Mouse (Mus musculus) MEL (cell line): ENCODE measurements around the gene Dgkz. TPM values are rescaled to one million over a fixed set of nuclear protein-coding genes. Genes with fewer than 3 reads are reported as not detected.

Source experiments
- DNase-seq: peaks from one replicate; pipeline ENCODE4 v3.0.0; 2011; ENCODE audit warnings: low read depth, low spot score
- H3K27ac ChIP-seq: 2 replicates; pipeline ENCODE4 v1.5.1; 2012; ENCODE audit warnings: low read depth, mild to moderate bottlenecking, control low read depth, low read length, moderate library complexity; ENCODE audit not compliant: control insufficient read depth
- H3K27me3 ChIP-seq, 2 experiments: fragments of 150-350 bp in 1 of 2; sonication (generic) in 1 of 2; 2 replicates each; pipeline ENCODE4 v1.6.1; 2012; ENCODE audit warnings: low read length in 2 of 2, mild to moderate bottlenecking in 2 of 2, improper control_type of control experiment in 1 of 2, moderate library complexity in 1 of 2; ENCODE audit not compliant: insufficient read depth in 2 of 2, control insufficient read depth in 1 of 2
- H3K36me3 ChIP-seq, 2 experiments: 2 replicates each; pipeline ENCODE4 v1.6.1; 2012 to 2014; ENCODE audit warnings: low read length in 2 of 2, improper control_type of control experiment in 1 of 2, inconsistent platforms in 1 of 2, mild to moderate bottlenecking in 1 of 2; ENCODE audit not compliant: insufficient read depth in 2 of 2, control insufficient read depth in 1 of 2
- H3K4me1 ChIP-seq, 2 experiments: fragments of 150-350 bp in 1 of 2; sonication (generic) in 1 of 2; 2 replicates each; pipeline ENCODE4 v1.6.1; 2012; ENCODE audit warnings: low read length in 2 of 2, improper control_type of control experiment in 1 of 2, mild to moderate bottlenecking in 1 of 2; ENCODE audit not compliant: insufficient read depth in 2 of 2, control insufficient read depth in 1 of 2
- H3K4me3 ChIP-seq, 2 experiments: fragments of 150-350 bp in 1 of 2; sonication (generic) in 1 of 2; 2 replicates each; pipeline ENCODE4 v1.5.1; 2012; ENCODE audit warnings: low read depth in 2 of 2, low read length in 2 of 2, mild to moderate bottlenecking in 2 of 2, moderate library complexity in 2 of 2, control low read depth in 1 of 2, improper control_type of control experiment in 1 of 2; ENCODE audit not compliant: control insufficient read depth in 1 of 2, insufficient read depth in 1 of 2
- H3K79me2 ChIP-seq: 2 replicates; pipeline ENCODE4 v1.6.1; 2012; ENCODE audit warnings: mild to moderate bottlenecking, low read length, moderate library complexity; ENCODE audit not compliant: control insufficient read depth, poor library complexity, insufficient read depth
- H3K9ac ChIP-seq: 2 replicates; pipeline ENCODE4 v1.6.1; 2012; ENCODE audit warnings: low read depth, mild to moderate bottlenecking, control low read depth, low read length, moderate library complexity; ENCODE audit not compliant: control insufficient read depth, poor library complexity, severe bottlenecking
- H3K9me3 ChIP-seq: fragments of 150-350 bp; sonication (generic); replicated peaks from 2 replicates; pipeline ENCODE4 v1.6.1; 2012; ENCODE audit warnings: mild to moderate bottlenecking, low read length, improper control_type of control experiment, moderate library complexity; ENCODE audit not compliant: insufficient read depth
- BHLHE40 ChIP-seq: IDR thresholded peaks from 2 replicates; pipeline ENCODE4 v1.6.1; 2012; ENCODE audit warnings: low read depth, mild to moderate bottlenecking, inconsistent platforms, low read length, improper control_type of control experiment, borderline replicate concordance
- CHD1 ChIP-seq: IDR thresholded peaks from 2 replicates; pipeline ENCODE4 v1.6.1; 2012; ENCODE audit warnings: low read depth, mild to moderate bottlenecking, inconsistent platforms, low read length, improper control_type of control experiment
- E2F4 ChIP-seq: IDR thresholded peaks from 2 replicates; pipeline ENCODE4 v1.6.1; 2011; ENCODE audit warnings: low read depth, low read length, improper control_type of control experiment, borderline replicate concordance
- ELF1 ChIP-seq: IDR thresholded peaks from 2 replicates; pipeline ENCODE4 v1.6.1; 2014; ENCODE audit warnings: low read depth, mild to moderate bottlenecking, inconsistent platforms, low read length, improper control_type of control experiment, moderate library complexity
- EP300 ChIP-seq, 2 experiments: IDR thresholded peaks; 2 replicates each; pipeline ENCODE4 v1.6.1; 2011; ENCODE audit warnings: improper control_type of control experiment in 2 of 2, low read length in 2 of 2, low read depth in 1 of 2, mild to moderate bottlenecking in 1 of 2
- ETS1 ChIP-seq: IDR thresholded peaks from 2 replicates; pipeline ENCODE4 v1.6.1; 2012; ENCODE audit warnings: low read depth, mild to moderate bottlenecking, inconsistent platforms, low read length, improper control_type of control experiment, moderate library complexity
- GABPA ChIP-seq: IDR thresholded peaks from 2 replicates; pipeline ENCODE4 v1.6.1; 2012; ENCODE audit warnings: low read depth, mild to moderate bottlenecking, inconsistent platforms, low read length, improper control_type of control experiment, moderate library complexity
- HCFC1 ChIP-seq: IDR thresholded peaks from 2 replicates; pipeline ENCODE4 v1.6.1; 2012; ENCODE audit warnings: low read depth, mild to moderate bottlenecking, inconsistent platforms, low read length, improper control_type of control experiment, moderate library complexity
- JUND ChIP-seq: IDR thresholded peaks from 2 replicates; pipeline ENCODE4 v1.6.1; 2011; ENCODE audit warnings: low read depth, mild to moderate bottlenecking, improper control_type of control experiment, low read length
- MAFK ChIP-seq: IDR thresholded peaks from 2 replicates; pipeline ENCODE4 v1.6.1; 2011; ENCODE audit warnings: low read depth, mild to moderate bottlenecking, low read length, improper control_type of control experiment, borderline replicate concordance
- MAX ChIP-seq: IDR thresholded peaks from 2 replicates; pipeline ENCODE4 v1.6.1; 2011; ENCODE audit warnings: low read length, improper control_type of control experiment
- MEF2A ChIP-seq: IDR thresholded peaks from 2 replicates; pipeline ENCODE4 v1.6.1; 2014; ENCODE audit warnings: low read depth, mild to moderate bottlenecking, inconsistent platforms, low read length, improper control_type of control experiment; ENCODE audit not compliant: poor library complexity, insufficient replicate concordance, severe bottlenecking; ENCODE audit errors: extremely low read depth
- MXI1 ChIP-seq: IDR thresholded peaks from 2 replicates; pipeline ENCODE4 v1.6.1; 2011; ENCODE audit warnings: mild to moderate bottlenecking, low read depth, low read length, improper control_type of control experiment
- MYB ChIP-seq: IDR thresholded peaks from 2 replicates; pipeline ENCODE4 v1.6.1; 2011; ENCODE audit warnings: mild to moderate bottlenecking, low read depth, low read length, improper control_type of control experiment
- MYC ChIP-seq: IDR thresholded peaks from 2 replicates; pipeline ENCODE4 v1.6.1; 2011; ENCODE audit warnings: low read depth, mild to moderate bottlenecking, low read length, improper control_type of control experiment, moderate library complexity
- NELFE ChIP-seq: IDR thresholded peaks from 2 replicates; pipeline ENCODE4 v1.6.1; 2011; ENCODE audit warnings: low read depth, low read length, improper control_type of control experiment
- POLR2A ChIP-seq, 2 experiments: IDR thresholded peaks; 2 replicates each; pipeline ENCODE4 v1.6.1; 2011 to 2012; ENCODE audit warnings: low read length in 2 of 2, mild to moderate bottlenecking in 2 of 2, control low read depth in 1 of 2, improper control_type of control experiment in 1 of 2, low read depth in 1 of 2, moderate library complexity in 1 of 2; ENCODE audit not compliant: control insufficient read depth in 1 of 2, insufficient read depth in 1 of 2, poor library complexity in 1 of 2
- POLR2AphosphoS5 ChIP-seq: IDR thresholded peaks from 2 replicates; pipeline ENCODE4 v1.6.1; 2012; ENCODE audit warnings: low read depth, borderline replicate concordance, mild to moderate bottlenecking, inconsistent platforms, low read length, moderate library complexity, mixed read lengths
- RAD21 ChIP-seq: IDR thresholded peaks from 2 replicates; pipeline ENCODE4 v1.6.1; 2011; ENCODE audit warnings: mild to moderate bottlenecking, low read depth, low read length, improper control_type of control experiment
- RCOR1 ChIP-seq: IDR thresholded peaks from 2 replicates; pipeline ENCODE4 v1.6.1; 2012; ENCODE audit warnings: low read depth, mild to moderate bottlenecking, inconsistent platforms, low read length, improper control_type of control experiment
- SIN3A ChIP-seq: IDR thresholded peaks from 2 replicates; pipeline ENCODE4 v1.6.1; 2012; ENCODE audit warnings: low read length, improper control_type of control experiment, inconsistent platforms
- TAL1 ChIP-seq: IDR thresholded peaks from 2 replicates; pipeline ENCODE4 v1.6.1; 2012; ENCODE audit warnings: mild to moderate bottlenecking, inconsistent platforms, low read length, moderate library complexity, mixed read lengths
- TBP ChIP-seq: IDR thresholded peaks from 2 replicates; pipeline ENCODE4 v1.8.0; 2011; ENCODE audit warnings: low read depth, low read length, improper control_type of control experiment
- TCF12 ChIP-seq: IDR thresholded peaks from 2 replicates; pipeline ENCODE4 v1.6.1; 2014; ENCODE audit warnings: low read depth, mild to moderate bottlenecking, inconsistent platforms, low read length, improper control_type of control experiment, moderate library complexity
- UBTF ChIP-seq: IDR thresholded peaks from 2 replicates; pipeline ENCODE4 v1.6.1; 2012; ENCODE audit warnings: low read depth, mild to moderate bottlenecking, inconsistent platforms, low read length, improper control_type of control experiment, moderate library complexity, borderline replicate concordance; ENCODE audit not compliant: insufficient read depth
- USF1 ChIP-seq: IDR thresholded peaks from 2 replicates; pipeline ENCODE4 v1.6.1; 2014; ENCODE audit warnings: low read depth, mild to moderate bottlenecking, inconsistent platforms, low read length, improper control_type of control experiment, moderate library complexity
- ZC3H11A ChIP-seq: IDR thresholded peaks from 2 replicates; pipeline ENCODE4 v1.6.1; 2012; ENCODE audit warnings: low read depth, mild to moderate bottlenecking, inconsistent platforms, low read length, improper control_type of control experiment
- ZKSCAN1 ChIP-seq: IDR thresholded peaks from 2 replicates; pipeline ENCODE4 v1.6.1; 2012; ENCODE audit warnings: low read depth, mild to moderate bottlenecking, inconsistent platforms, low read length, improper control_type of control experiment, moderate library complexity
- ZMIZ1 ChIP-seq: IDR thresholded peaks from 2 replicates; pipeline ENCODE4 v1.6.1; 2012; ENCODE audit warnings: low read depth, mild to moderate bottlenecking, inconsistent platforms, low read length, improper control_type of control experiment, moderate library complexity
- ZNF384 ChIP-seq: IDR thresholded peaks from 2 replicates; pipeline ENCODE4 v1.6.1; 2012; ENCODE audit warnings: low read depth, mild to moderate bottlenecking, inconsistent platforms, low read length, improper control_type of control experiment
- polyA plus RNA-seq, 2 experiments: library from polyadenylated mRNA; stranded (reverse) in 1 of 2; unstranded in 1 of 2; fragments of >175 nt in 1 of 2; fragments of >200 nt in 1 of 2; gene quantifications; 2 replicates each; pipeline versions ENCODE4 v1.2.1 to v1.2.4; 2012; ENCODE audit warnings: low replicate concordance in 2 of 2, low read depth in 1 of 2; ENCODE audit not compliant: insufficient read length in 2 of 2, insufficient read depth in 1 of 2, missing spikeins in 1 of 2
- total RNA-seq: library from RNA; depleted of rRNA; stranded (reverse); fragments of 300-350 nt; gene quantifications from 2 replicates; pipeline ENCODE4 v1.2.3, GENCODE M21; 2012

Gene Dgkz
- total and polyA plus RNA-seq, 3 experiments: 65.6 to 165 TPM; not detected in 1

DNA sequence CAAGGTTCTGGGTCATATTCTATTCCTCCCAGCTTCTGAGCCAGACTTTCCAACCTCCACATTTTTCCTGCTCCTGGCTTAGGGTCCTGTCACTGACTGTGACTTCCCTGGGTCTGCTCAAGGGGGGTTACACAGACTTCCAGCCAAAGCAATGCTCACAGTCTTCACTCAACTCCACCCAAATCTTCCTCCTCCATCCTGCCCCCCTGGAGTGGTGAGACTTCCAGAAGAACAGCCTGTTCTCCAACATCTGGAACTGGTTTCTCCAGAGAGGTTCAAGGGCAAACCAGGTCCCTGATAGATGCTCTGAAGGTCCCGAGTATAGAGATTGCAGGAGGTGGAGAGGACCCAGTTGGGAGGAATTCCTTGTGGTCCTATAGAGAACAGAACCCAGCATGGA is 41.8 kb upstream of the Dgkz start:
- Histone ChIP-seq H3K4me1 (no peaks in the 10 kb centered on the region), H3K79me2 (no peaks in the 10 kb centered on the region), H3K27ac (no peak overlapping the region), H3K9ac (no peak overlapping the region), H3K4me3 (no peak overlapping the region), H3K9me3 (no peaks in the 10 kb centered on the region), H3K27me3 (no peaks in the 10 kb centered on the region), H3K36me3 (no peaks in the 10 kb centered on the region)
- DNase-seq: no peak
- TF ChIP-seq RAD21 (no peak), JUND (no peak), TCF12 (no peak), HCFC1 (no peak), RCOR1 (no peak), TAL1 (no peak), MXI1 (no peak), EP300 (IDR thresholded peaks at IDR 0.05; ENCODE audit: low read depth in 1 of 2, low read length in 2 of 2) (no peak), POLR2A (IDR thresholded peaks at IDR 0.05; ENCODE audit: control insufficient read depth in 1 of 2, insufficient read depth in 1 of 2, low read depth in 1 of 2, low read length in 2 of 2, poor library complexity in 1 of 2) (no peak), GABPA (no peak), ZC3H11A (no peak), E2F4 (no peak), MAX (no peak), MYC (no peak), NELFE (no peak), USF1 (no peak), ETS1 (no peak), SIN3A (no peak), ZKSCAN1 (no peak)

DNA sequence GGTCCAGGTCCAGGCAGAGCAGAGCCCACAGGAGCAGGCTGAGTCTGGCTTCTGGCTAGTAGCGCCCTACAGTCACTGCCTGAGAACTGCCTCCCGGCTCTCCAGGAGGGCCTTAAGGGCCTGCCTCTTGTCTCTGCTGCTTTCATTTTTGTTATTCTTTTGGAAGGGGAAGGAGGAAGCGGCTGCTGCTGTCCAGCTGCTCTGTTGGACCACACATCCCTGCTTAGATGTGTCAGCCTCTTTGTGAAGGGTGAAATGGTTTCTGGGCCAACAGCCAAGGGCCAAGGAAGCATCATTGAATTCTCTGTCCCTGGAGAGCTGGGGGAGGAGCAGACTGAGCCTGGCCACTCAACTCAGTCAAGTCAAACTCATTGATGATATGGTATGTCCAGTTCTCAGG is 41.3 kb upstream of the Dgkz start:
- DNase-seq: no peak
- Histone ChIP-seq H3K9ac (no peak overlapping the region), H3K4me1 (no peaks in the 10 kb centered on the region), H3K4me3 (no peak overlapping the region)
- TF ChIP-seq RCOR1 (no peak), ZKSCAN1 (no peak), ETS1 (no peak), MAFK (no peak), UBTF (no peak), USF1 (no peak), BHLHE40 (no peak), MYC (no peak), HCFC1 (no peak), ZNF384 (no peak), TAL1 (no peak), ELF1 (no peak), POLR2AphosphoS5 (no peak), JUND (no peak), CHD1 (no peak), MXI1 (no peak), ZMIZ1 (no peak), MEF2A (no peak), MYB (no peak), TBP (no peak)
- TF ChIP-seq, all 39 proteins: peak for 0
- Histone ChIP-seq H3K27ac (no peak overlapping the region), H3K27me3 (no peaks in the 10 kb centered on the region), H3K79me2 (no peaks in the 10 kb centered on the region), H3K36me3 (no peaks in the 10 kb centered on the region), H3K9me3 (no peaks in the 10 kb centered on the region)
